Mouse (Mus musculus) ovary, postnatal 14 days (tissue): Measurements from ENCODE around the gene Plin1.

Source experiments
- DNase-seq: peaks from one replicate; pipeline ENCODE4 v3.0.0; 2022; ENCODE audit warnings: low spot score

Gene Plin1

DNA sequence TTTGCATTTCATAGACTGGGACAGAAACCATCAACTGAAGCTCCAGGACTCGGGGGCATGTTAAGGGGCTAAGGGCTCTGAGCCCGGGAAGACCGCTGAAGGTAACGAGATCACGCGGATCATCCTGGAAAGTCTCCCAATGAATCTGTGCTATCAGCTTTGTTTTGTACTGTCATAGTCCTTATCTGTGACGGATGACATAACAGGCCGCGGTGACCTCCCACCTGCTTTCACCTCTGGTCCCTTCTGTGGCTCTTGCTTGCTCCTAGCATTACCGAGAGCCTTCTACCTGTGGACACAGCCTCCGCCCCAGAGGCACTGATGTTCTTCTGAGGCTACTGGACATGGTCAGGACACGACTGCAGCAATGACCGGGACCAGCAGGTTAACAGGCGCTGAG lies 3.8 kb upstream of the Plin1 start:
- no peak for DNase-seq

DNA sequence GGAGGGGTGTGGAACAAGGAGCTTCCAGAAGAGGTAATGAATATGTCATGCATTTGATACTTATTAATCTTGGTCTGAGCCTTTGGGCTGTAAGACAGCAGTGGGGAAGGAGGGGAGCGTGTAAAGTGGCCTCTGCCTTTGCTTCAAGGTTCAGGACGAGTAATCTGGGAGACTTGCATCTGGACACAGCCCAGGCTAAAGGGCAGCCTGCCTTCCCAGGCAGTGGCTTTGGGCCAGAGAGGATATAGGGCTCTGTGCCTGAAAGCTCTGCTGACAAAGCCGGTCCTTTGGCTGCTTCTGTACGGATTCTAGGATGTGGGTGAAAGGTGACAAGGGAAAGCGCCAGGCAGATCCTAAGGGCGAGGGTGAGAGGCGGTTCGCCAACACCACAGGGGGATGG lies 1.9 kb upstream of the Plin1 start:
- DNase-seq = peak; percentile 49

DNA sequence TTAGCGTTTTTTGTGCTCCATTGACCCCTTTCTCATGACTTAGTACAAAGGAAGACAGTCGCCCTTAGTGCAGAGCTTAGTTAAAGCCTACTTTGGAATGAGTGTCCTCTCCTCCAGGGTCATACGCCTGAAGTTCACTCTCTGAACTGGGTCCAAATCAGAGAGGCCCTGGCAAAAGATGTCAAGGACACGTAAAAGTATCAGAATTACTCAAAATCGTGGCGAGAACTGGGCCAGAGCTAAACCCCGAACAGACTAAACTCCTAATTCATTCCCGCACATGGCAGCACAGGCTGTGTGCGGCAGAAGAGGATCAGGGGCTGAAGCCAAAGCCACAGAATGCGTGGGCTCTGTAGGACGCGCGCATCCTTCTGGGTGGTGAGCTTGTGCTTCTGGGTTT lies 1.3 kb downstream of the Plin1 start:
- DNase-seq = no peak

DNA sequence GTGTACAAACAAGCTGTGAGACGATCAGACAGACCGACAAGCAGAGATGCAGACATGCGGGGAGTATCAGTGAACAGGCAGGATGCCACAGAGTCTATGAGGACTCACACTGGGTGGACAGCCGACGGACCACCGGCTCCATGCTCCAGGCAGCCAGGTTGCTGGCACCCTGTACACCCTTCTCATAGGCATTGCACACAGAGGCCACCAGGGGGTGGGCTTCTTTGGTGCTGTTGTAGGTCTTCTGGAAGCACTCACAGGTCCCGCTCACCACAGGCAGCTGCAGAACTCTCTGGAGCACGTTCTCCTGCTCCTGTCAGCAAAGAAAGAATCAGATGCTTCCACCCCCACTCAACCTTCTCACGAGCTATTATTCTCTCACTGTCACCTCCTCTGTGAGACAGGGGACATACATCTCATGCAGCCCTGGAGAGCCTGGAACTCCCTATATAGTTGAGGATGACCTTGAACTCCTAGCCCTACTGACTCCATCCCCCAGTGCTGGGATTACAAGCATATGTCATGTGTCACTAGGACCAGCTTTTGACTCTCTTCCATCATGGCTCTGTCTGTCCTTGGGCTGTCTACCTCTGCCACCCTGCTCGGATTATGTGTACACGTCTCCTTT lies 2.8 kb downstream of the Plin1 start:
- DNase-seq = no peak

DNA sequence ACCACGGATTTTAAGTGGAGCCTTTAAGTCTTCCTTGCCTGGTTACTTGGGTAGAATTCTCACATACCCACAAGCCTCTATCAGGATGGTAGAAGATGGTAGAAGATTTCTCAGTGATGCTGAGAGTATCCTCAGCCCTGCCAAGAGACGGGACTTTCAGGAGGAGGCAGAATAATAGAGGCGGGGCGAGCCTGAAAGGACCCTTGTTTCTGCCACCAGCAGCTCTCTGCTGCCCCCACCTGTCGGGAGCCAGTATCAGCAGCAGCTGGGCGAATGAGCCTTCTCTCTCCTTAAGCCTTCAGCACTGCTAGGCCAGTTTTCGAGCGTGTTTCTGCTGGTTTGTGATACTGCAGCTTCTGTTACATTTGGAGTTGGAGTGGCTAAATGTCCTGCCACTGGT lies 3.5 kb downstream of the Plin1 start:
- DNase-seq = peak; percentile 65

DNA sequence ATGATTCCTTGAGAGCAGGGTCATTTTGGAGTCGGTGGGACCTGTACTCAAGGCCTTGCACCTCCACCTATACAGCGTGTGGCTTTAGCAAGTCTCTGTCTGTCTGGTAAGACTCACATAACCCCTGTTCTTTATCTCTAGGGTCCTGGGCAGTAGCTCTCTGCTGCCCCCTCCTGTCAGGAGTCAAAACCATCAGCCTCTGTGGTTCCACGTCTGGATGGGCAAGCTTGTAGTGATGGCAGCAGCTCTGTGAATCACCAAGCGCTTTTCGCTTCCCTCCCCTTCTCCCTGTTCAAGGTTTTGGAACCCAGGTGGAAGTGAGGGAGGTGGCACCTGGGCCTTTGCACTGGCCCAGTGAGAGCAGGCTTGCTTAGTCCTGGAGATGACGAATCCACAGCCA lies 4.5 kb downstream of the Plin1 start:
- DNase-seq = peak; percentile 48

DNA sequence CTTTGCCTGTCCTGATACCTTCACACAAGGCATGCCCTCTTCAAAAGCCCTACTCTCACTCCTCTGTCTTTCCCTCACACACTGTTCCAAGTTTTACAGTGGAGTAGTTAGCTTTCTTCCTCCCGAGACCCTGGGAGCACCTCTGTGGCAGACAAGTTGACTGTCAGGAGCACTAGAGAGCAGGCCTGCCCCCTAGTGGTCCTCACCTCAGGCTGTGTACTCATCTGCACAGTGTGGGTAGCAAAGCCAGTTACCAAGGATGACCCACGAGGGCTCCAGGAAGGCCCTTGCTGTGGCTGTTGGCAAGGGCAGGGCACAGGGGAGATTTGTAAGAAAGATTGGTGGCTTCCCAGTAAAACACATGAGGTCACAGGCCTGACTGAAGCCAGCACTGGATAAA lies 5.6 kb downstream of the Plin1 start:
- no peak for DNase-seq

DNA sequence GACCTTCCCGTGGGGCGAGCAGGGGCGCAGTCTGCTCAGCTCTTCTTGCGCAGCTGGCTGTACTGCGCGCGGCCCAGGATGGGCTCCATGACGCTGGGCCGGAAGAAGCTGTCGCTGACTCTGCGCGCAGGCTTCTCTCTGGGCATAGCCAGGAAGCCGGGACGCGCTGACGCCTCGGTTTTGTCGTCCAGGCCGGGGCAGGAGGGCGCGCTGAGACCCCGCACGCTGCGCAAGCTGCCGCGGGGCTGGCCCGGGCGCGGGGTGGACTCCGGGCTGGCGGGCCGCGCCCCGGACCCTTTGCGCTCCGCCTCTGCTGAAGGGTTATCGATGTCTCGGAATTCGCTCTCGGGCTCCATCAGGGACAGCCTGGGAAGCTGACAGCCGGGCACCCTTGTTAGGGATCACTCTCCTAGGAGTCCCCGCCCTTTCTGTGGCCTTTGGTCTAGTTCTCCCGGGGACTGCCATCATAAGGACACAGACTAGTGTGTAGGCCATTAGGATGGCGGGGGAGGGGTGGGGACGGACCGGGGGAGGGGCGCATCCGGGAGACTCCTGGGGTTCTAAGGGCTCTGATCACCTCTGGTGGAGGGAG lies 11.2 kb downstream of the Plin1 start:
- peak; percentile 40 for DNase-seq

DNA sequence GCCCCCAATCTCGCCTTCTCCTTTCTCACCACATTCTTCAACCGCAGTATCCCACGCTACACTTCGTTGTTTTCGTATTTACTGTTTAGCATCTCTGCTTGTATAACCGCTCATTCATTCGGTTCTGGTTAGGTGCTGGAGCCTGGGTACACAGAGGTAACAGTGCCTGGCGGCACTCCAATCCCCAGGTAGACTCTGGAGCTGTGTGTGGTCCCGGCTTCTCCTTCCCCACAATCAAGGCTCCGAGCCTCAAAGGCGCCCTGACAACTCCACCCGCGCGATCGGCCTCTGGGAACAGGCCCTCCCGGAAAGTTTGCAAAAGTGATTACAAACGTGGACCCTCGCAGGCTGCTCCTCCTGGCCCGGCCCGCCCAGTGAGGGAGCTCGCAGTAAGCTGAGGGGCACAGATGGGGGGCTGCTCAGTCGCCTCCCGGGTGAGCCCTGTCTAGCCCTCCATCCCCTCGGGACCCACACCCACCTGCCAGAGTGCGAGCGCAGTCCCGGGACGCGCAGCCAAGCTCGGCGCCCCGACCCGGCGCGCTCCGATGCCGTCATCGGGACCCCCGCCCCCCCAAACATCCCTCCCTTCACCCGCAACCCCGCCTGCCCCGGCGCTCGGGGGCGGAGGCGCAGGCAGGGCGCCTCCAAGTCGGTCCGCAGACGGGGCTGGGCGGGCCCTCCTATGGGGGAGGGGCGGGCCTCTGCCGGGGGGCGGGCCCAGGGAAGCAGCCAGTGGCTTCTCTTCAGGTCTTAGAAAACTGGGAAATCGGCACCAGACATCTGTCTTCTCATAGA lies 17.3 kb downstream of the Plin1 start, which contains the start of gene Kif7:
Gene Kif7, minus strand, starts transcription at position 534 of the 795 bp plus-strand sequence.
- peak; percentile 79 for DNase-seq

DNA sequence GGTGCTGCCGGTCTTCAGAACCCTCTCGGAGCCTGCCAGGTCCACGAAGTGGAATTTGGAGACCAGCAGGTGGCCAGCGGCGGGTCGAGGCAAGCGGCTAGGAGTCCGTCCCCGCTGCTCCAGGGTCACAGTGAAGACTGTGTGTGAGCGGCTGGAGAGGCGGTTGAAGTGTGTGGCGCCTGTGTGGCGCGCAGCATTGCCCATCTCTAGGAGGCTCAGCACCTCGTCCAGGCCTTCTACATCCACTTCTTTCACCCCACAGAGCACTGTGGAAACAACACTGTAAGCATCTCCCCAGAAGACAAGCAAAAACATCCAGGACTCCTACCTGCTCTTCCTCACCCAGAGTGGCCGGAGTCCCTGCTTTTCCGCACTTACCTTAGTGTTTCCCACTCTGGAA lies 21.9 kb downstream of the Plin1 start:
- DNase-seq = no peak

DNA sequence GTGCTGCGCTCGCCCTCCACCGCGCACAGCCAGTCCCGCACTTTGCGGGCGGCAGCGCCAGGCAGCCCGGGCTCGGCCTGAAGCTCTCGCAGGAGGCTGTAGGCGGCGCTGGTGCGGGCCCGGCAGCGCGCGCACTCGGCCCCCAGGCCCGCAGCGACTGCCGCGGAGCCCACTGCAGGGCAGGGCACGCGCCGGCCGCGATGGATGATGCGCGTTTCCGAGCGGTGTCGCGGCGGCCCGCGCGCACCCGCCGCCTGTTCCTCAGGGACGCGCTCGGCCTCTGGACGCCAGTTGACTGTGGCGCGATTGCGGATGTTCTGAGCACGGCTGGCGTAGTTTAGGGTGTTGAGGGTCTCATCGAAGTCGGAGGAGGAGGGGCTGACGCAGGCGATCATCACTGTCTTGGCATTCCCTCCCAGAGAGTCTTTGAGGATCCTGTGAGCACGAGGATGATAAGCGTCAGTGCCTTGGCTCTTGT lies 22.5 kb downstream of the Plin1 start:
- DNase-seq = no peak

DNA sequence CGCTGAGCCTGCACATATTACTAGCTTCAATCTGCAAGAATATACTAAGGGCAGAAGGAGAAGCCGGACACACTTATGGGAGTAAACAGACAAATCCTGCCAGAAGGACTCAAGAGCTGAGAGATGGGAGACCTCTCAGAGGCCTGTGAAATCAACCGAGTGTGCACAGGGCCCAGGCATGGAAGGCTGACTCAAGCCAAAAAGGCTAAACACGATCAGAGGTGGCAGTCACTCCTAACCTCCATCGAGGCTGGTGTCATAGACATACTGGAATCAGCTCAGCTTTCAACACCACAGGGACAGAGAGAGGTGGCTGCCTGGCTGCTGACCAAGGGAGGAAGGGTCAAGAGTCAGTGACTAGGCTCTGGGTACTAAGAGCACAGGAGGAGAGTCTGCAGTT lies 27.5 kb downstream of the Plin1 start:
- DNase-seq = no peak

DNA sequence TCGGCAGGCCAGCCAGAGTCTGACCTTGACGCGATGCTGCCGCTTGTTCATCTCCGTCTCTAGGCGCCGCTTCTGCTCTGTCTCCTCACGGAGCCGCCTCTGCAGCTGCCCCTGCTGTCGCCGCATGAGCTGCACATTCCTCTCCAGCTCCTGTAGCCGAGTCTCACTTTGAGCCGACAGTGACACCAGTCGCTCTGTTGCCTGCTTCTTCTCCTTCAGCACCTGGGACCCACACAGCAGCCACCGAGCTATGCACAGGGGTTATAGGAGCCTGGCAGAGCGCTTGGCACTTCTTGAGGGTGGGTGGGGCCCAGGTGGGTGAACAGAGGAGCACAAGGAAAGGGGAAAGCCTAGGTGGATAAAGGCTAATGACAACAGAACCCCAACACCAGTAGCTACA lies 29.9 kb downstream of the Plin1 start:
- DNase-seq = no peak

DNA sequence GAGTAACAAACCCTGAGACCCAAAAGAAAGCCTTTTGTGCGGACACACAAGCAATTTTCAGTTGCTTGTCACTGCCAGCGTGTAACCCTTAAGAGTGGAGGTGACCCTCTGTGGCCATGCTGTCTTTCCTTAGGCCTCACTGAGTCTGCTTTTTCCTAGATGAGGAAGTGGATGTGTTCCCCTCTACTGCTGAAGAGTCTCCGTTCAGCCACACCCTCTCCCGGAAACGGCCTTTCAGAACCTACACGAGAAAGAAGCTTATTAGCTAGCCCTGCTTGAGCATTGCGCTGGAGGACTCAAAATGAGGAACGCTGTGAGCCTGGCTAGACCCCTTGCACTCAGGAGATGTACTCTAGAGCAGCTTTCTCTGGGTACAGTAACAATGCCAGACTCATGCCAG lies 36.2 kb downstream of the Plin1 start:
- DNase-seq = no peak

DNA sequence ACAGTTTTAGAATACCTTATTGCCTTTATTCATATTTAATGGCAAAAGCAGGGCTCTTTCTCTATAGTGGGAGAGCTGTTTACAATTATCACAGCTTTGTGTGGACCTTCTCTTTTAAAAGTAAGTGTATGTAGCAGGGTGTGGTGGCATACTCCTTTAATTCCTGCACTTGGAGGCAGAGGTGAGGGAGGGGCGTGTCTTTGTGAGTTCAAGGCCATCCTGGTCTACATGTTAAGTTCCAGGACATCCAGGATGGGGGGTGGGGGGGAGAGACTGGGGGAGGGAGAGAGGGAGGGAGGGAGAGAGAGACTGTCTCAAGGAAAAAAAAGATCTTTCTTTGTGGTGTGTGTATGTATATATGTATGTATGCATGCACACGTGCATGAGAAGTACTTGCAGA lies 52.5 kb downstream of the Plin1 start:
- DNase-seq = no peak

DNA sequence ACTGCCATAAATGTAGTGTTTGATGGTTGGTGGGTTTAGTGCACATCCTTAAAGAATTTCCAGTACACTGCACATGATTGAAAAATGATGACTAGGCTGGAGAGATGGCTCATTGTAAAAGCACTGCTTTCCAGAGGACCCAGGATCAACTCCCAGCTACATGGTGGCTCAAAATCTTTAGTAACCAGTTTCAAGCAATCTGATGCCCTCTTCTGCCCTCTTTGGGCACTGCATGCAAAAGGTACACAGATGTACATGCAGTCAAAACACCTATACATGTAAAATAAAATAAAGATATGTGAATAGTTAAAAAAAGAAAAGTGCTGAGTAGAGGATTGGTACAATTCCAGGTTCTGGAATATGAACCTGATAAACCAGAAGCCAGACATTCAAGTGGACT lies 53.5 kb downstream of the Plin1 start:
- DNase-seq = no peak

DNA sequence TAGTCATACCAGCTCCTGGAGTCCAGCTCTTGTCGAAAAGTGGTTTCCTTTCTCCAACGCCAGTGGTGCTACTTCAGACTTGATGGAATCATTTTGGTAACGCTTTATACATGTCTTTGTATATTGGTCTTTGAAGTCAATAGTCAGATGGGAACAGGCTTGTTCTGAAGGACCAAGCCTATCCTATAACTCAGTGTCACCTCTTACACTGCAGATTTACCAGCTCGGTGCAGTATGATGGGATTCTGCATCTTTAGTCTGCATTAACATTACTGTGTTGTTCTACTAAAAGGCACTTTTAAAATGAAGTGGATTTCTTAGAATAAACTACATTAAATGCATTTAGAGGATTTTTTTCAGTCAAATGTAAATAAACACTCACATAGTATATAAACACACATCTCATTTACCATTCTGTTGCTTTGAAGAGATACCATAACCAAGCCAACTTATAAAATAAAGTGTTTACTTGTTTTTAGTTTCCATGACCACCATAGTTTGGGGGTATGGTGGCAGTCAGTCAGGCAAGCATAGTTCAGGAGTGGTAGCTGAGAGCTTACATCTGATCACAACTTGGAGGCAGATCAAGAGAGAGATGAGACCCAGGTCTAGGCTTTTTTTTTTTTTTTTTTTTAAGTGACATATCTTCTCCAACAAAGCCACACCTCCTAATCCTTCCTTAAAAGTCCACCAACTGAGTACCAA lies 61.7 kb downstream of the Plin1 start:
- DNase-seq = no peak
